Mouse (Mus musculus): ENCODE data around the gene Chd3. TPM values are rescaled to one million over a fixed set of nuclear protein-coding genes. Genes with fewer than 3 reads are reported as not detected.

Chd3 gene
- polyA plus RNA-seq (2014; fragmentation: Nextera tagmentation; extraction: Ambion mirVana) = 68.9 and 73.3 TPM in 2 replicates

DNA sequence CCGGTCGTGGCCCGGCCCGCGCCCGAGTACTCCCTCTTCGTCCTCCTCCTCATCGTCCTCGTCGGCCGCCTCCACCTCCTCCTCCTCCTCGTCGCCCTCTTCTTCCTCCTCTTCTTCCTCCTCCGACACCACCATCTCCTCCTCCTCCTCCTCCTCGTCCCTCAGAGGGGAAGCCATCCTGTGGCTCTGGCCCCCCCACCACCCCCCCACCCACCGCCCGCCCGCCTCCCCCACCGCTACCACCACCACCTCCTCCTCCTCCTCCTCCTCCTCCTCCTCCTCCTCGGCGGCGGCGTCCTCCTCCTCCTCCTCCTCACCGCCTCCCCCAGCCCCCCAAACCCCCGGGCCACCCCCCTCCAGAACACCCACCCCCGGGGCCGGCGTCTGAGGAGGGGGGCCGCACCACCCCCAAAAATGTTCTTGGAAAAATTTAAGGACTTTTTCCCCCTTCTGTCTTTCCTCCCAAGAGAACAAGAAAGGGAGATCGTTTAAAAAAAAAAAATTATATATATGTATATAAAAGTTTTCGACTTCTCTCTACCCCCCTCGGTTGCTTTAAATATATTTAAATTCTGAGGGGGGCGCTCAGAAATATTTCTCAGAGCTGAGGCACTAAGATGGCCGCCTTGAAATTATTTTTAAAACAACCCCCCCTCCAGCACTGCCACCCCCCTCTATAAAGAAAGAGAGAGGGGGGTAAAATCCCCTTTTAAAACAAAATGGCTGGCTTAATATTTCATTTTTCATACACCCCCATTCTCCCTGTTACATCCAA is at the start of gene Chd3:
Chd3 (minus strand) TSS at position 192 of the 775 bp plus-strand sequence.
- ATAC-seq (ENCODE audit: low read depth) (no peak), DNase-seq (ENCODE audit: low spot score) (peak; percentile 44)
- H3K4me3 ChIP-seq (ENCODE audit: low read depth, low read length) = peak within 1 kb of the TSS; percentile 95
- no peaks in the 10 kb centered on the region for H3K27me3 ChIP-seq (replicated peaks; ENCODE audit: control insufficient read depth, insufficient read depth, low read length)
- peak within 1 kb of the TSS; percentile 100 for H3K9ac ChIP-seq (ENCODE audit: low read depth, low read length)
- no peaks in the 10 kb centered on the region for H3K9me3 ChIP-seq (ENCODE audit: control insufficient read depth, low read length)
- H3K36me3 ChIP-seq (ENCODE audit: control insufficient read depth, insufficient read depth, low read length) = peaks cover 21% of the 10 kb centered on the region
- peak within 1 kb of the TSS; percentile 100 for H3K27ac ChIP-seq (replicated peaks; ENCODE audit: low read depth, low read length)
- peaks cover 34% of the 10 kb centered on the region for H3K4me1 ChIP-seq (ENCODE audit: control insufficient read depth, insufficient read depth, low read length)
- under 1% methylated on average over 17 of the region's 34 CpGs for WGBS
- peak within 1 kb of the TSS; percentile 73 for H3K4me2 ChIP-seq (ENCODE audit: low read depth, low read length)

DNA sequence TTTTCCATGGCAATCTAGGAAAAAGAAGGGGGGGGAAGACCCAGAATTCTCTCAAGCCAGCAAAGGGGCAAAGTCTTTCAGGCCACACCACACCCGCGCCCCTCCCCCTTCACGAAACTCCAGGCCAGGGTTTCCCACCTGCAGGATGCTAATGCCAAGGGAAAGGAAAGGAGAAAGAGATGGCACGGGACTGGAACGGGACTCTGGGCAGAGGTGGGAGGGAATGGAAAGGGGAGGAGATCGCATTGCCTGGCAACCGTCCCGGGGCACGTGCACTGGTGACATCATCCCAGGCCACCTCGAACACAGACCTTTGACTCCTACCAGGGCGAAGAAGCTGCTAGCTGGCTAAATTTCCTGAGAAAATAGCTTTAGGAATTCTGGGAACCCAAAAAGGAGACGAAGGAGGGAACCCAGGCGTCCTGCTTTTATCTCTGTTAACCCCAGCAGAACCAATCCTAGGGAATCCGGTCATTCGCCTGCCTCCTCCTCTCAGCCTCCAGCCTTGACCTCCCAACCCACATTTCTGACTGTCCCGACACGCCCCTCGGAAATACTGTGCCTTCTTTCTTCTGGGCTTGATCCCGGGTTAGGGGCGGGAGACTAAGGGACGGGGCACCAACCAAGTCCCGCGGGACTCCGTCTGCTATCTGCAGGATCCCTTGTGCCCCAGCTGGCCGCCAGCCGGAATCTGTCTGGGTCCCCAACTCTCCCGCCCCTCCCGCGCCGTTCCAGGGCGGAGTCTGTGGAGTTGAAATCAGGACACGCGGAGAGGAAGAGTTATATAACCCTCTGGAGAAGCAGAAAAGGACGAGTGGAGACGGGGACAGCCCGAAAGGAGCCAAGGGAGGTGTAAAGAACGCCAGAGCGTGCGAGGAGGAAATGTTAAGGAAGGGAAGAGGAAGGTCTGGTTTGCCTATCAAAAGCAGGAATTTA is 48.5 kb upstream of the Chd3 start:
- DNase-seq (ENCODE audit: low spot score) (peak; percentile 96), ATAC-seq (ENCODE audit: low read depth) (peak; percentile 32)
- peak overlapping the region; percentile 77 for H3K4me3 ChIP-seq (ENCODE audit: low read depth, low read length)
- peaks cover 19% of the 10 kb centered on the region for H3K27me3 ChIP-seq (replicated peaks; ENCODE audit: control insufficient read depth, insufficient read depth, low read length)
- H3K36me3 ChIP-seq (ENCODE audit: control insufficient read depth, insufficient read depth, low read length) = peaks cover 8% of the 10 kb centered on the region; the same call in 1 of the 2 replicates
- WGBS = under 1% methylated on average over 39 of the region's 39 CpGs
- H3K4me2 ChIP-seq (ENCODE audit: low read depth, low read length) = peak overlapping the region; percentile 92
- H3K27ac ChIP-seq (replicated peaks; ENCODE audit: low read depth, low read length) = peak overlapping the region; percentile 99
- H3K9ac ChIP-seq (ENCODE audit: low read depth, low read length) = peak overlapping the region; percentile 74
- H3K9me3 ChIP-seq (ENCODE audit: control insufficient read depth, low read length) = no peaks in the 10 kb centered on the region
- H3K4me1 ChIP-seq (ENCODE audit: control insufficient read depth, insufficient read depth, low read length) = peaks cover 45% of the 10 kb centered on the region

GRCm38 (mm10) chr11:69416921-69417448 is 47.8 kb upstream of the Chd3 start:
- Histone ChIP-seq H3K27me3 (replicated peaks; ENCODE audit: control insufficient read depth, insufficient read depth, low read length) (peaks cover 13% of the 10 kb centered on the region), H3K36me3 (ENCODE audit: control insufficient read depth, insufficient read depth, low read length) (peaks cover 15% of the 10 kb centered on the region), H3K9me3 (ENCODE audit: control insufficient read depth, low read length) (no peaks in the 10 kb centered on the region), H3K4me1 (ENCODE audit: control insufficient read depth, insufficient read depth, low read length) (peaks cover 52% of the 10 kb centered on the region), H3K27ac (replicated peaks; ENCODE audit: low read depth, low read length) (peak overlapping the region; percentile 99), H3K9ac (ENCODE audit: low read depth, low read length) (peak overlapping the region; percentile 74; the same call in 1 of the 2 replicates), H3K4me2 (ENCODE audit: low read depth, low read length) (peak overlapping the region; percentile 92), H3K4me3 (ENCODE audit: low read depth, low read length) (peak overlapping the region; percentile 77)
- DNase-seq (ENCODE audit: low spot score) (no peak), ATAC-seq (ENCODE audit: low read depth) (no peak)
- WGBS = 4% methylated on average over 8 of the region's 8 CpGs

- no peaks in the 10 kb centered on the region for H3K9me3 ChIP-seq (ENCODE audit: control insufficient read depth, low read length)
- H3K4me3 ChIP-seq (ENCODE audit: low read depth, low read length) = peak overlapping the region; percentile 77
- DNase-seq (ENCODE audit: low spot score) = no peak
- WGBS = under 1% methylated on average over 4 of the region's 4 CpGs
- ATAC-seq (ENCODE audit: low read depth) = no peak
- peaks cover 56% of the 10 kb centered on the region for H3K4me1 ChIP-seq (ENCODE audit: control insufficient read depth, insufficient read depth, low read length)
- H3K27me3 ChIP-seq (replicated peaks; ENCODE audit: control insufficient read depth, insufficient read depth, low read length) = peaks cover 8% of the 10 kb centered on the region
- H3K36me3 ChIP-seq (ENCODE audit: control insufficient read depth, insufficient read depth, low read length) = peaks cover 16% of the 10 kb centered on the region
- peak overlapping the region; percentile 99 for H3K27ac ChIP-seq (replicated peaks; ENCODE audit: low read depth, low read length)
- peak overlapping the region; percentile 92 for H3K4me2 ChIP-seq (ENCODE audit: low read depth, low read length)
- H3K9ac ChIP-seq (ENCODE audit: low read depth, low read length) = peak overlapping the region; percentile 94
Measured at GRCm38 (mm10) chr11:69416509-69416908, 47.3 kb upstream of the Chd3 start.

- WGBS = under 1% methylated on average over 11 of the region's 25 CpGs
- Histone ChIP-seq H3K4me3 (ENCODE audit: low read depth, low read length) (peak overlapping the region; percentile 77), H3K9ac (ENCODE audit: low read depth, low read length) (peak overlapping the region; percentile 94), H3K27me3 (replicated peaks; ENCODE audit: control insufficient read depth, insufficient read depth, low read length) (peaks cover 1% of the 10 kb centered on the region), H3K36me3 (ENCODE audit: control insufficient read depth, insufficient read depth, low read length) (peaks cover 16% of the 10 kb centered on the region), H3K9me3 (ENCODE audit: control insufficient read depth, low read length) (no peaks in the 10 kb centered on the region), H3K27ac (replicated peaks; ENCODE audit: low read depth, low read length) (peak overlapping the region; percentile 99), H3K4me2 (ENCODE audit: low read depth, low read length) (peak overlapping the region; percentile 92), H3K4me1 (ENCODE audit: control insufficient read depth, insufficient read depth, low read length) (peaks cover 56% of the 10 kb centered on the region)
- peak; percentile 10; the same call in 1 of the 2 replicates for ATAC-seq (ENCODE audit: low read depth)
- DNase-seq (ENCODE audit: low spot score) = peak; percentile 94
Measured at GRCm38 (mm10) chr11:69415668-69416451, 46.7 kb upstream of the Chd3 start.

DNA sequence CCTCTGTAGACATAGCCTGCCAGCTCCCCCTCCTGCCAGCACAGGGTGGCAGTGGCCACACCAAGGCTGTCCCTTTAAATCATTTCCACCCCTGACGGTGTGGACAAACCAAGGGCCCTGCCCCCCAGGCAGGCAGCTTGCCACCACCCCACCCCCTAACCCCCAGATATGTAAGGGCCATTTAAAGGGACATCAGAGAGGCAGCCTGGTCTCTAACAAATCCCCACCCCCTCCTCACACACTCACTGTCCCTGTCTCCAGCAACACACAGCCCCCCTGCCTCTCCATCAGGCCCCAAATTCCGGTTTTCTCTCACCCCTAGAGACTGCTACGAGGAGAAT is 46.1 kb upstream of the Chd3 start:
- peak overlapping the region; percentile 99 for H3K27ac ChIP-seq (replicated peaks; ENCODE audit: low read depth, low read length)
- 0% methylated on average over 3 of the region's 3 CpGs for WGBS
- H3K4me2 ChIP-seq (ENCODE audit: low read depth, low read length) = peak overlapping the region; percentile 92
- H3K4me3 ChIP-seq (ENCODE audit: low read depth, low read length) = peak overlapping the region; percentile 77
- DNase-seq (ENCODE audit: low spot score) (peak; percentile 79), ATAC-seq (ENCODE audit: low read depth) (no peak)
- H3K4me1 ChIP-seq (ENCODE audit: control insufficient read depth, insufficient read depth, low read length) = peaks cover 53% of the 10 kb centered on the region
- H3K36me3 ChIP-seq (ENCODE audit: control insufficient read depth, insufficient read depth, low read length) = peaks cover 16% of the 10 kb centered on the region
- H3K9ac ChIP-seq (ENCODE audit: low read depth, low read length) = peak overlapping the region; percentile 94
- H3K9me3 ChIP-seq (ENCODE audit: control insufficient read depth, low read length) = no peaks in the 10 kb centered on the region
- no peaks in the 10 kb centered on the region for H3K27me3 ChIP-seq (replicated peaks; ENCODE audit: control insufficient read depth, insufficient read depth, low read length)

DNA sequence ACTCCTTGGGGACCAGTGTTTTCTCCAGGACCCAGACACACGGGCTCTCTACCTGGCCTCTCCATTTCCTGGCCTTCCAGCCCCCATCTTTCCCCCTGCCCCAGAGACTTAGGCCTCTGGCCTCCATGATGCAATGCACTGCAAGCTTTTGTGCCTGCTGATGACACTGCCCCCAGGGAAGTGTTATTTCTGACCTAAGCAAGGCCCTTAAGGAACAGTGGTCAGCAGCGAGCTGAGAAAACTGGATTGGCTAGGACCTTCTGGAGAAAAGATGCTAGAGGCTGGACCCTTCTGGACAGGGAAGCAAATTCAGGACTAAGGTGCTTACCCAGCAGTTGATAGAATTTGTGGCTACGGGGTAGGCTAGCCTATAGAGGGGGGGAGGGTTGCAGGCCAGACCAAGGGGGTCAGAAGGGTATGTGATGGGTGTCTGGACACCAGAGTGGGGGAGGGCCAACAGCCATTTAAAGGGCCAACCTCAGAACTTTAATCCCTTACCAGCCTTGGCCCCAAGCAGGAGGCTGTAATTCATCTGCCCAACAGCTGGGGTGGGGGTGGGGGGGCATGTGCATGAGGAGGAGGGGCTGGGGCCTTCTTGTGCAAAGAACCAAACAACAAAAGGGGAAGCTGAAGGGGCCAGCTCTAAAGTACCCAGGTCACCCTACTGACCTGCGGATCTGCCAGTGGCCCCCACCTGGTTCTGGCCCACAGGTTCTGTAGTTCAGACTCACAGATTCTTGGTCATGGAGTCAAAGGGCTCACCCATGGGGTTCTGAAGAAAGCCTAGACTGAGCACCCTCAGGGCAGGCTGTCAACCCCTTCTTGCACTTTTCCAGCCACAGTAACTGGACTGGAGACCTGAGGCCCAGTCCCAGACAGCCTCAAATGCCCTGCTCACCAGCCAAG is 45.5 kb upstream of the Chd3 start:
- DNase-seq (ENCODE audit: low spot score) (no peak), ATAC-seq (ENCODE audit: low read depth) (no peak)
- no peaks in the 10 kb centered on the region for H3K9me3 ChIP-seq (ENCODE audit: control insufficient read depth, low read length)
- peak overlapping the region; percentile 92 for H3K4me2 ChIP-seq (ENCODE audit: low read depth, low read length)
- H3K27me3 ChIP-seq (replicated peaks; ENCODE audit: control insufficient read depth, insufficient read depth, low read length) = no peaks in the 10 kb centered on the region
- H3K4me3 ChIP-seq (ENCODE audit: low read depth, low read length) = peak overlapping the region; percentile 77
- H3K9ac ChIP-seq (ENCODE audit: low read depth, low read length) = peak overlapping the region; percentile 94
- H3K27ac ChIP-seq (replicated peaks; ENCODE audit: low read depth, low read length) = peak overlapping the region; percentile 99
- H3K4me1 ChIP-seq (ENCODE audit: control insufficient read depth, insufficient read depth, low read length) = peaks cover 48% of the 10 kb centered on the region
- 10% methylated on average over 4 of the region's 4 CpGs for WGBS
- H3K36me3 ChIP-seq (ENCODE audit: control insufficient read depth, insufficient read depth, low read length) = peaks cover 16% of the 10 kb centered on the region
